Mouse (Mus musculus) embryonic fibroblast, embryonic 13.5 days (primary cell): Measurements from ENCODE around the gene Cry1. TPM values are rescaled to one million over a fixed set of nuclear protein-coding genes. Genes with fewer than 3 reads are reported as not detected.

Source experiments
- H3K27ac ChIP-seq: 2 replicates; pipeline ENCODE4 v1.5.1; 2012; ENCODE audit warnings: low read length, control low read depth, inconsistent platforms; ENCODE audit not compliant: insufficient read depth
- H3K4me1 ChIP-seq: 2 replicates; pipeline ENCODE4 v1.6.1; 2011; ENCODE audit warnings: low read length; ENCODE audit not compliant: control insufficient read depth, insufficient read depth
- H3K4me3 ChIP-seq: 2 replicates; pipeline ENCODE4 v1.5.1; 2011; ENCODE audit warnings: mild to moderate bottlenecking, control low read depth, low read length; ENCODE audit not compliant: insufficient read depth
- CTCF ChIP-seq: IDR thresholded peaks from 2 replicates; pipeline ENCODE4 v1.5.1; 2011; ENCODE audit warnings: mild to moderate bottlenecking, control low read depth, low read length, moderate library complexity, borderline replicate concordance; ENCODE audit not compliant: insufficient read depth
- POLR2A ChIP-seq: IDR thresholded peaks from 2 replicates; pipeline ENCODE4 v1.6.1; 2011; ENCODE audit warnings: low read depth, mild to moderate bottlenecking, control low read depth, low read length, moderate library complexity
- polyA plus RNA-seq: library from polyadenylated mRNA; stranded (reverse); fragments of >200 nt; gene quantifications from 2 replicates; pipeline ENCODE4 v1.2.4, GENCODE M21; 2011; ENCODE audit warnings: low read depth; ENCODE audit not compliant: missing spikeins, insufficient read length

The Cry1 gene
- polyA plus RNA-seq, 1 experiment, result 14.5 TPM

- TF ChIP-seq CTCF, result no peak
- TF ChIP-seq POLR2A, result no peak
- Histone ChIP-seq H3K27ac (no peak overlapping the region), H3K4me1 (no peaks in the 10 kb centered on the region), H3K4me3 (no peak overlapping the region)
These were observed 23.0 kb downstream of the Cry1 start for GRCm38 (mm10) chr10:85161745-85162351.

GRCm38 (mm10) chr10:85159989-85160619, 24.8 kb downstream of the Cry1 start:
- H3K27ac ChIP-seq, result no peak overlapping the region
- H3K4me3 ChIP-seq, result no peak overlapping the region
- H3K4me1 ChIP-seq, result no peaks in the 10 kb centered on the region
- TF ChIP-seq CTCF (no peak), POLR2A (no peak)

GRCm38 (mm10) chr10:85157451-85157850, 27.4 kb downstream of the Cry1 start:
- no peak overlapping the region for H3K4me3 ChIP-seq
- no peaks in the 10 kb centered on the region for H3K4me1 ChIP-seq

GRCm38 (mm10) chr10:85154195-85154594, 30.7 kb downstream of the Cry1 start:
- H3K27ac ChIP-seq, result no peak overlapping the region
- TF ChIP-seq CTCF (peak; percentile 52; the same call in 1 of the 2 replicates), POLR2A (no peak)
- no peak overlapping the region for H3K4me3 ChIP-seq
- no peaks in the 10 kb centered on the region for H3K4me1 ChIP-seq

More at GRCm38 (mm10) chr10:85157451-85157850, 27.4 kb downstream of the Cry1 start:
- H3K27ac ChIP-seq, result no peak overlapping the region
- TF ChIP-seq CTCF, result no peak
- no peak for TF ChIP-seq POLR2A

- no peaks in the 10 kb centered on the region for H3K4me1 ChIP-seq
- H3K4me3 ChIP-seq, result no peak overlapping the region
- H3K27ac ChIP-seq, result no peak overlapping the region
- no peak for TF ChIP-seq CTCF
- TF ChIP-seq POLR2A, result no peak
These were observed 35.6 kb downstream of the Cry1 start for GRCm38 (mm10) chr10:85149226-85149625.

GRCm38 (mm10) chr10:85146282-85146681, 38.6 kb downstream of the Cry1 start:
- Histone ChIP-seq H3K4me3 (no peak overlapping the region), H3K4me1 (no peaks in the 10 kb centered on the region), H3K27ac (no peak overlapping the region)
- TF ChIP-seq POLR2A (no peak), CTCF (no peak)

GRCm38 (mm10) chr10:85141465-85141864, 43.4 kb downstream of the Cry1 start:
- H3K27ac ChIP-seq, result no peak overlapping the region
- no peak for TF ChIP-seq CTCF
- no peak for TF ChIP-seq POLR2A
- H3K4me1 ChIP-seq, result no peaks in the 10 kb centered on the region
- no peak overlapping the region for H3K4me3 ChIP-seq

GRCm38 (mm10) chr10:85136573-85136972, 48.3 kb downstream of the Cry1 start:
- no peak for TF ChIP-seq POLR2A
- TF ChIP-seq CTCF, result no peak
- Histone ChIP-seq H3K4me3 (no peak overlapping the region), H3K27ac (no peak overlapping the region), H3K4me1 (no peaks in the 10 kb centered on the region)

- TF ChIP-seq CTCF (no peak), POLR2A (no peak)
- no peak overlapping the region for H3K27ac ChIP-seq
- H3K4me3 ChIP-seq, result no peak overlapping the region
- peaks cover 5% of the 10 kb centered on the region; the same call in 1 of the 2 replicates for H3K4me1 ChIP-seq
These were observed 56.4 kb downstream of the Cry1 start for GRCm38 (mm10) chr10:85128453-85128852.

- TF ChIP-seq CTCF (no peak), POLR2A (peak; percentile 48)
- Histone ChIP-seq H3K4me1 (peaks cover 5% of the 10 kb centered on the region; the same call in 1 of the 2 replicates), H3K27ac (no peak within 1 kb of the TSS), H3K4me3 (peak within 1 kb of the TSS; percentile 74)
These were observed 57.2 kb downstream of the Cry1 start, which contains the start of gene Mterf2 for GRCm38 (mm10) chr10:85127395-85128287. Gene Mterf2 (minus strand): TSS chr10:85128027.
